31 mouse cellular contexts compared by ENCODE assay signal in genomic region chr17:71273901-71274300, GRCm38 (mm10).
"Had no signal": no experiment of that assay in that cellular context is flagged by ENCODE, and none has a peak within 500 bp of the region (broad histone marks: within the 10 kb centered on the region; RNA-seq: fewer than 3 reads in every experiment).

No protein-coding gene starts in this region.

- H3K4me2 ChIP-seq: limb, embryonic 12.5 days; limb, embryonic 13.5 days; limb, embryonic 15.5 days; liver, embryonic 11.5 days; liver, embryonic 12.5 days; liver, embryonic 13.5 days; liver, embryonic 15.5 days; lung, embryonic 14.5 days; lung, embryonic 15.5 days; midbrain, embryonic 11.5 days; midbrain, embryonic 12.5 days; midbrain, embryonic 13.5 days; midbrain, embryonic 15.5 days; neural tube, embryonic 12.5 days had no signal

- H3K9ac ChIP-seq: limb, embryonic 12.5 days; limb, embryonic 13.5 days; limb, embryonic 15.5 days; liver, embryonic 12.5 days; liver, embryonic 13.5 days; liver, embryonic 14.5 days; liver, embryonic 15.5 days; liver, postnatal 0 days; lung, embryonic 14.5 days; lung, embryonic 15.5 days; midbrain, embryonic 12.5 days; midbrain, embryonic 13.5 days; midbrain, embryonic 15.5 days; neural tube, embryonic 12.5 days had no signal

- DNase-seq: left cerebral cortex, postnatal 4 days; liver; liver, embryonic 13.5 days; liver, postnatal 0 days; lung, adult 18-20 months; lung, adult 2 months; lung, embryonic 14.5 days; lung, postnatal 10 days; lung, postnatal 14 days; lung, postnatal 36 days; midbrain, embryonic 14.5 days had no signal

- ATAC-seq: liver, embryonic 12.5 days; liver, postnatal 0 days; lung, postnatal 0 days; midbrain, embryonic 13.5 days; midbrain, embryonic 15.5 days; midbrain, embryonic 16.5 days had no signal

- H3K27ac ChIP-seq: limb, embryonic 10.5 days; limb, embryonic 12.5 days; limb, embryonic 13.5 days; limb, embryonic 15.5 days; liver, embryonic 12.5 days; liver, embryonic 13.5 days; liver, embryonic 14.5 days; liver, embryonic 15.5 days; lung, embryonic 15.5 days; macrophage; midbrain, embryonic 10.5 days; midbrain, embryonic 12.5 days; midbrain, embryonic 13.5 days; midbrain, embryonic 15.5 days; neural tube, embryonic 12.5 days had no signal

- H3K9me3 ChIP-seq: limb, embryonic 10.5 days; limb, embryonic 12.5 days; limb, embryonic 13.5 days; limb, embryonic 15.5 days; liver, embryonic 12.5 days; liver, embryonic 15.5 days; lung, embryonic 15.5 days; megakaryocyte, embryonic 14.5 days; midbrain, embryonic 10.5 days; midbrain, embryonic 12.5 days; midbrain, embryonic 13.5 days; midbrain, embryonic 15.5 days; neural tube, embryonic 12.5 days had no signal

- H3K4me3 ChIP-seq: limb, embryonic 10.5 days; limb, embryonic 12.5 days; limb, embryonic 13.5 days; limb, embryonic 15.5 days; liver, embryonic 12.5 days; liver, embryonic 13.5 days; liver, embryonic 15.5 days; lung, embryonic 15.5 days; megakaryocyte, embryonic 14.5 days; midbrain, embryonic 10.5 days; midbrain, embryonic 12.5 days; midbrain, embryonic 13.5 days; midbrain, embryonic 15.5 days; myocyte; neural tube, embryonic 12.5 days had no signal

- H3K36me3 ChIP-seq: lung, embryonic 15.5 days; midbrain, embryonic 15.5 days had no signal

- H3K4me1 ChIP-seq: limb, embryonic 10.5 days; limb, embryonic 12.5 days; limb, embryonic 13.5 days; limb, embryonic 15.5 days; lung, embryonic 15.5 days; midbrain, embryonic 10.5 days; midbrain, embryonic 12.5 days; midbrain, embryonic 13.5 days; midbrain, embryonic 15.5 days; neural tube, embryonic 12.5 days had no signal

- H3K27me3 ChIP-seq: limb, embryonic 12.5 days; limb, embryonic 13.5 days; limb, embryonic 15.5 days; liver, embryonic 12.5 days; liver, embryonic 13.5 days; liver, embryonic 15.5 days; lung, embryonic 15.5 days; megakaryocyte, embryonic 14.5 days; midbrain, embryonic 12.5 days; midbrain, embryonic 13.5 days; midbrain, embryonic 15.5 days; neural tube, embryonic 12.5 days had no signal
